Mouse (Mus musculus) hindbrain, embryonic 11.5 days (tissue): Measurements from ENCODE around the gene Clec2g. TPM values are rescaled to one million over a fixed set of nuclear protein-coding genes. Genes with fewer than 3 reads are reported as not detected.
"Not testable (repeated sequence)": the region's sequence is repeated elsewhere in the genome, so short reads cannot be mapped to it uniquely, and the experiment has no call there.

Experiments used
- ATAC-seq: fragments of 200-750 bp; cut with Nextera tagmentation; 2 replicates; pipeline ENCODE4 v1.8.0; 2017; ENCODE audit warnings: mild to moderate bottlenecking, moderate TSS enrichment, moderate library complexity; ENCODE audit not compliant: low FRiP score
- DNase-seq: peaks from one replicate; pipeline ENCODE4 v3.0.0-alpha.2; 2015; ENCODE audit warnings: low spot score
- H3K27ac ChIP-seq: fragments of 300-500 bp; sonication (generic); 2 replicates; pipeline ENCODE4 v1.5.1; 2014; ENCODE audit warnings: mild to moderate bottlenecking, low read depth, low read length
- H3K27me3 ChIP-seq: fragments of 300-500 bp; sonication (generic); 2 replicates; pipeline ENCODE4 v1.6.1; 2014; ENCODE audit warnings: mild to moderate bottlenecking, low read length, moderate library complexity, mixed read lengths; ENCODE audit not compliant: control insufficient read depth, insufficient read depth
- H3K36me3 ChIP-seq: fragments of 300-500 bp; sonication (generic); 2 replicates; pipeline ENCODE4 v1.6.1; 2014; ENCODE audit warnings: mild to moderate bottlenecking, low read length, moderate library complexity, mixed read lengths; ENCODE audit not compliant: control insufficient read depth, insufficient read depth
- H3K4me1 ChIP-seq: fragments of 300-500 bp; sonication (generic); replicated peaks from 2 replicates; pipeline ENCODE4 v1.6.1; 2014; ENCODE audit warnings: low read length, mixed read lengths; ENCODE audit not compliant: control insufficient read depth, insufficient read depth
- H3K4me2 ChIP-seq: fragments of 300-500 bp; sonication (generic); replicated peaks from 2 replicates; pipeline ENCODE4 v1.6.1; 2014; ENCODE audit warnings: mild to moderate bottlenecking, low read depth, low read length
- H3K4me3 ChIP-seq: fragments of 300-500 bp; sonication (generic); 2 replicates; pipeline ENCODE4 v1.5.1; 2014; ENCODE audit warnings: low read depth, low read length
- H3K9ac ChIP-seq: fragments of 300-500 bp; sonication (generic); 2 replicates; pipeline ENCODE4 v1.6.1; 2014; ENCODE audit warnings: low read depth, low read length
- H3K9me3 ChIP-seq: fragments of 300-500 bp; sonication (generic); 2 replicates; pipeline ENCODE4 v1.6.1; 2016; ENCODE audit warnings: low read length; ENCODE audit not compliant: control insufficient read depth
- WGBS: fragments of 180-500 bp; shearing (Covaris S2); extraction: QIAGEN DNeasy Blood & Tissue Kit; methylation state at CpG from one replicate; pipeline ENCODE4 v1.1.7; 2014; 5-methylcytosine and 5-hydroxymethylcytosine counted together
- polyA plus RNA-seq: library from polyadenylated mRNA; unstranded; fragments of >200 nt; fragmentation: Nextera tagmentation; extraction: Ambion mirVana; gene quantifications from 2 replicates; pipeline ENCODE4 v1.2.1, GENCODE M21; 2014

The Clec2g gene
- polyA plus RNA-seq, 1 experiment from 2014 or later, result not detected

GRCm38 (mm10) chr6:128996768-128997442, 62.7 kb downstream of the Clec2g start:
- H3K9ac ChIP-seq, result no peak overlapping the region
- DNase-seq, result no peak
- no peak overlapping the region for H3K27ac ChIP-seq
- H3K27me3 ChIP-seq, result no peaks in the 10 kb centered on the region
- H3K4me1 ChIP-seq, result no peaks in the 10 kb centered on the region
- no peaks in the 10 kb centered on the region for H3K9me3 ChIP-seq
- ATAC-seq, result no peak
- H3K4me3 ChIP-seq, result no peak overlapping the region
- 74% methylated on average over 13 of the region's 13 CpGs for WGBS
- no peaks in the 10 kb centered on the region for H3K36me3 ChIP-seq
- H3K4me2 ChIP-seq, result no peak overlapping the region

- no peak overlapping the region for H3K4me3 ChIP-seq
Observed at GRCm38 (mm10) chr6:129001392-129001791, 67.2 kb downstream of the Clec2g start.

GRCm38 (mm10) chr6:129008552-129008951, 74.4 kb downstream of the Clec2g start:
- Histone ChIP-seq H3K4me1 (no peaks in the 10 kb centered on the region), H3K27me3 (no peaks in the 10 kb centered on the region), H3K27ac (no peak overlapping the region), H3K9ac (no peak overlapping the region), H3K4me2 (no peak overlapping the region), H3K36me3 (no peaks in the 10 kb centered on the region), H3K9me3 (no peaks in the 10 kb centered on the region), H3K4me3 (no peak overlapping the region)
- ATAC-seq (no peak), DNase-seq (no peak)
- 91% methylated on average over 8 of the region's 8 CpGs for WGBS

More at GRCm38 (mm10) chr6:129001392-129001791, 67.2 kb downstream of the Clec2g start:
- ATAC-seq, result no peak
- no peak overlapping the region for H3K4me2 ChIP-seq
- H3K27ac ChIP-seq, result no peak overlapping the region
- H3K9ac ChIP-seq, result no peak overlapping the region
- no peaks in the 10 kb centered on the region for H3K9me3 ChIP-seq
- H3K27me3 ChIP-seq, result no peaks in the 10 kb centered on the region
- DNase-seq, result no peak
- 89% methylated on average over 2 of the region's 2 CpGs for WGBS
- H3K4me1 ChIP-seq, result no peaks in the 10 kb centered on the region
- H3K36me3 ChIP-seq, result no peaks in the 10 kb centered on the region

DNA sequence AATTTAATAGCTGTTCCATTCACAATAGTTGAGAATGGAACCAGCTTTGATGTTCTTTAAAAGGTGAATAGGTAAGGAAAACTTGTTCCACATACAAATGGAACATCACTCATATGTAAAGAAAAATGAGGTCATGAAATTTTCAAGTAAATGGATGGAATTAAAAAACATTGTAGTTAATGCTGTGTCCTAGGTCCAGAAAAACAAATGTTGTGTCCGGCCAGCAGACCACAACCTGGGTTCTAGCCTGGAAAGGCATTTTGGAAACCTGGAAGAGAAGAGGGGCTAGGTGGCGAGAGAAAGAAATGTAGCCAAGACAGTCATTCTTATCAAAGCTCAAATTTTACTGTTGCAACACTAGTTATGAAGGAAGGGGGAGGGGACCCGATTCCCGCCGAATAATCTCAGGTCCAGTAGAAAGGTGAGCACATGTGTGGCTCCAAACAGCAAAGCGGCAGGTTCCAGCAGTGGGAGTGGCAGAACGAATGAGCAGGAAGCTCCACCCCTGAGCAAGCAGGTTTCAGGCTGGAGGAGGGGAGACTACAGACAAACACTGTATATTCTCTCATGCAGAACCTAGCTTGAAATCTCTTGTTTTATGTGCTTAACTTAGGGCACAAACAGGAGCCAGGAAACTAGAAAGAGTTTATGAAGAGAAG, 75.8 kb downstream of the Clec2g start:
- H3K4me2 ChIP-seq, H3K27ac ChIP-seq, H3K9ac ChIP-seq, H3K4me1 ChIP-seq, H3K9me3 ChIP-seq, H3K27me3 ChIP-seq, ATAC-seq, DNase-seq, H3K36me3 ChIP-seq, H3K4me3 ChIP-seq: not testable (repeated sequence)
- WGBS, result 86% methylated on average over 7 of the region's 7 CpGs

- H3K4me1 ChIP-seq, result no peaks in the 10 kb centered on the region
- H3K4me3 ChIP-seq, result no peak overlapping the region
- no peak overlapping the region for H3K27ac ChIP-seq
- ATAC-seq, result no peak
- no peak overlapping the region for H3K4me2 ChIP-seq
- H3K36me3 ChIP-seq, result no peaks in the 10 kb centered on the region
- H3K9me3 ChIP-seq, result no peaks in the 10 kb centered on the region
- no peaks in the 10 kb centered on the region for H3K27me3 ChIP-seq
- DNase-seq, result no peak
- WGBS, result 83% methylated on average over 3 of the region's 3 CpGs
- H3K9ac ChIP-seq, result no peak overlapping the region
Observed at GRCm38 (mm10) chr6:129010505-129010873, 76.3 kb downstream of the Clec2g start.

- 96% methylated on average over 18 of the region's 23 CpGs for WGBS
- not testable (repeated sequence) for H3K9me3 ChIP-seq, H3K9ac ChIP-seq, ATAC-seq, H3K4me1 ChIP-seq, H3K4me2 ChIP-seq, H3K4me3 ChIP-seq, DNase-seq, H3K27me3 ChIP-seq, H3K27ac ChIP-seq, H3K36me3 ChIP-seq
Observed at GRCm38 (mm10) chr6:129012012-129012411, 77.8 kb downstream of the Clec2g start.

- H3K4me2 ChIP-seq, result no peak overlapping the region
- no peaks in the 10 kb centered on the region for H3K9me3 ChIP-seq
- no peaks in the 10 kb centered on the region for H3K4me1 ChIP-seq
Observed at GRCm38 (mm10) chr6:129012966-129013365, 78.8 kb downstream of the Clec2g start.

DNA sequence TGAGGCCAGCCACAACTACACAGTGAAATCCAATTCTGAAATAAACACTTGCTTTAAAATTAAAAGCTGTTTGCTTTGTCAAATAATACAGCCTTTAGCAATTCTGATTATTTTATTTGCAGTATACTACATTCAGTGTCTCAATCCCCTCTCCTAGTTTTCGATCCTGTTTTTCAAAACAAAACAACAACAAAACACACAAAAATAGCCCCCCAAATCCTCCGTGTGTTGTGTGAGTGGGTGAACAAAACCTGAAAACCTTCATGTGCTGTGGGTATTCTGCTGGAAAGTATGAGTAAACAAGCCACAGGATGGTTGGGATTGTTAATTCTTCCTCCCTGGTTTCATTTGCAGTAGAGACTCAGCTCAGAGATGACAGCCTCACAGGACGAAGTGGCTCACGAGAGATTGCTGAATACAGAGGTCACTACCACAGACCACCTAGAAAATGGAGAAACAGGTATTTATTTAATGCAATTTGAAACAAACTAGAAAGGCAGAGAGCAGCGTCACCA, 79.6 kb downstream of the Clec2g start:
- DNase-seq (no peak), ATAC-seq (no peak)
- Histone ChIP-seq H3K9ac (no peak overlapping the region), H3K4me3 (no peak overlapping the region), H3K9me3 (no peaks in the 10 kb centered on the region), H3K36me3 (no peaks in the 10 kb centered on the region), H3K4me1 (no peaks in the 10 kb centered on the region), H3K4me2 (no peak overlapping the region), H3K27me3 (no peaks in the 10 kb centered on the region), H3K27ac (no peak overlapping the region)
- WGBS, result 89% methylated on average over 5 of the region's 5 CpGs

More at GRCm38 (mm10) chr6:129012966-129013365, 78.8 kb downstream of the Clec2g start:
- DNase-seq (no peak), ATAC-seq (no peak)
- H3K9ac ChIP-seq, result no peak overlapping the region
- no peaks in the 10 kb centered on the region for H3K27me3 ChIP-seq
- H3K4me3 ChIP-seq, result no peak overlapping the region
- no peaks in the 10 kb centered on the region for H3K36me3 ChIP-seq
- no peak overlapping the region for H3K27ac ChIP-seq
- WGBS, result 80% methylated on average over 1 of the region's 1 CpGs

GRCm38 (mm10) chr6:129014399-129014798, 80.2 kb downstream of the Clec2g start:
- Histone ChIP-seq H3K27me3 (no peaks in the 10 kb centered on the region), H3K9ac (no peak overlapping the region), H3K4me1 (no peaks in the 10 kb centered on the region), H3K27ac (no peak overlapping the region), H3K4me3 (no peak overlapping the region), H3K36me3 (no peaks in the 10 kb centered on the region), H3K9me3 (no peaks in the 10 kb centered on the region), H3K4me2 (no peak overlapping the region)
- DNase-seq, result no peak
- no peak for ATAC-seq
- 88% methylated on average over 1 of the region's 1 CpGs for WGBS
